Mouse (Mus musculus): ENCODE data around the gene Polk.

GRCm38 (mm10) chr13:96458018-96458417 lies 84.4 kb downstream of the Polk start:
- no peak for TF ChIP-seq CTCF (IDR thresholded peaks at IDR 0.05; ENCODE audit: control insufficient read depth, insufficient read depth, insufficient replicate concordance, low read depth, low read length)
- TF ChIP-seq POLR2A (IDR thresholded peaks at IDR 0.05; ENCODE audit: control insufficient read depth, low read depth, low read length): no peak
